Mouse (Mus musculus): ENCODE data around the gene Ak3.
A peak's percentile ranks its signal among the peaks of the same experiment; 100 is the strongest.

The Ak3 gene

DNA sequence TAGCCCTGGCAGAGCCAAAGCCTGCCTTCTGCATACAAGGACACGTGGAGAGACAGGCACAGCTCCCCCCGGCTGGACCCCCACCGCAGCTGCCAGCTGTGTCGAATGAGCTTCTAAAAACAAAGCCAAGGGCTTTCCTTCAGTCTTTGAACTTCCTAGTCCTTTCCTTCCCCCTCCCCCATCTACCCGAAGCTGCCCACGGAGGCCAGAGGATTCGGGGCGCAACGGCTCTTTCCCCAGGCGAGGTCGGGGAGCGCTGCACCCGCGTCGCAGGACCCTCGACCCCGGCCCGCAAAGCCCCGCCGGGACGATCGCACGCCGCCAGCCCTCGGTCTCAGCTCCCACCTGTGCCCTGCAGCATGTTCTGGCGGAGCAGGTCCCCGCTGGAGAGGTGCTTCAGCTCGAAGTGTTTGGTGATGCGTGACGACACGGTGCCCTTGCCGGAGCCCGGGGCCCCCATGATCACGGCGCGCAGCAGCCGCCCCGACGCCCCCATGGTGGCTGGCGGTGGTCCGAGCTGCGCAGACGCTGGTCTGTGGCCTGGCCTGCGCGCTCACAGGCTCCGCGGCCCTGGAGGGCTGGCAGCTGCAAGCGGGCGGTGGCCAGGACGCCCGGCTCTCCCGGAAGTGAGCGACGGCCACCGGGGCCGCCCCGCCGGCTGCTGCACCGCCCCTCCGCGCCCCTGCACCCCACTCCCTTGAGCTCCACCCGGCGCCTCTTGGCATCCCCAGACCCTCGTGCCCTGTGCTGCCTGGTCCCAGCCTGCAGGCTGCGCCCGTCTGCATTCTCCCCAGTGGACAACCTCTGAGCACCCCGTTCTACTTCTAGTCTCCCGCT, at the start of gene Ak3:
Ak3 (minus strand) TSS at position 628 of the 837 bp plus-strand sequence.
- DNase-seq (ENCODE audit: low spot score) = peak; percentile 80

DNA sequence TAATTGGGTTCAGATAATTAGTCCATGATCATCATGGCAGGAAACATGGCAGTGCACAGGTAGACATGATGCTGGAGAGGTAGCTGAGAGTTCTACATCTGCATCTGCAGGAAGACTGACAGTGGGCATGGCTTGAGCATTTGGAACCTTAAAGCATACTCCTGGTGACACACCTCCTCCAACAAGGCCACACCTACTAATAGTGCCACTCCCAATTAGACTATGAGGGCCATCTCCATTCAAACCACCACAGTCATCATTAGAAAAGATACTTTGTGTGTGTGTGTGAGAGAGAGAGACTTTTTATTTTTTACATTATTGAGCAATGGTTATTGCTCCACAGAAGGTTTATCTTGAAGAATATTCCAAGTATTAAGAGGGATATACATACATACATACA, 44.4 kb upstream of the Ak3 start:
- DNase-seq (ENCODE audit: low spot score) = no peak

DNA sequence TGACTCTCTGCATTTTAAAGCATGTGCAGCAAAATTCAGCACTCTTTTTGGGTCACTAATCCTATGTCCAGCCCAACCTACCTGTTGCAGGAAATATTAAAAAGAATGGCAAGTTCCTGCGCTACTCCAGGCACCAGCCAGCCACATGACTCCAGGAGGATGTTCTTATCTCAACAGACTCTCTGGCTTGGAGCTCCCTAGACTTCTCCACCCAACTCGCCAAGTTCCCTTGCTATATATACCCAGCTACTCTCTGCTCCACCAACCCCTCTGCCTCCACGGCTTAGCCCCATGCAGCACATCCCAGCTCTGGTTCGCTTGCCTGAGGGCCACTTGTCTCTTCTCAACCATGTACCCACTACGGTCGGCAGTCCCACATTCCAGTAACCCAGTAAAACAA, 40.9 kb upstream of the Ak3 start:
- no peak for DNase-seq (ENCODE audit: low spot score)

DNA sequence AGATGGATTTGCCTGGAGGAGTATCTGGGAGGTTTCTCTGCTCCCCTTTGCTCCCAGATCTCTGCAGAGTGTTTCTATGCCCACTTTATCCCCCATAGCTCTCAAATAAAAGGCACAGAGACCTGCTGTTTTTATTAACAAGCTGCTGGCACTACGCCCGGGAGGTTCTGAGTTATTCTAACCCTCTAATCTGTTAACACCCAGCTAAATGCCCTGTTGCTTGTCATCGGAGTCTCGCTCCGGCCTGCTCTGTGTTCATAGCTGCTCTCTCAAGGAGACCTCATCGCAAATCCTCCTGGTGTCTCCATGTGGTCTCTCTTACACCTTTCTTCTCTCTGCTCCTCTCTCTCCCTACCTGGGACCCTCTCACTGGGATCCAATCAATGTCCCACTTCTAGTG, 27.0 kb upstream of the Ak3 start:
- no peak for DNase-seq (ENCODE audit: low spot score)

DNA sequence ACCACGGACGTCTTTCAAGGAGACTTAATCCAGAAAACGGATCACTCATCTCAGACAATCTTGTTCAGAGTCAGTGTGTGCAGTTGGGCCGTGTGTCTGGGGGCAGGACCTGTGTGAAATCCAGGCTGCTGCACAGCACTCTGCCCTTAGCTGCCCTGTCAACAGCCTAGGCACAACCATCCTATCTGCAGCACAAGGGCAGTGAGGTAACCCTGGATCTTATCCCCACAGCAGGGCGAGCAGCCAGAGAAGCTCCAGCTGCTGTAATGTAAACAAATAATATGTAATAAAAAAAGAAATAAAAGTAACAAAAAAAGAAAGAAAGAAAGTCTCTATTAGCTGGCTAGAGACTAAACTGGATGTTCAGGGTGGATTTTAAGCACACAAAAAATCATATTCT, 21.4 kb upstream of the Ak3 start:
- DNase-seq (ENCODE audit: low spot score) = no peak

DNA sequence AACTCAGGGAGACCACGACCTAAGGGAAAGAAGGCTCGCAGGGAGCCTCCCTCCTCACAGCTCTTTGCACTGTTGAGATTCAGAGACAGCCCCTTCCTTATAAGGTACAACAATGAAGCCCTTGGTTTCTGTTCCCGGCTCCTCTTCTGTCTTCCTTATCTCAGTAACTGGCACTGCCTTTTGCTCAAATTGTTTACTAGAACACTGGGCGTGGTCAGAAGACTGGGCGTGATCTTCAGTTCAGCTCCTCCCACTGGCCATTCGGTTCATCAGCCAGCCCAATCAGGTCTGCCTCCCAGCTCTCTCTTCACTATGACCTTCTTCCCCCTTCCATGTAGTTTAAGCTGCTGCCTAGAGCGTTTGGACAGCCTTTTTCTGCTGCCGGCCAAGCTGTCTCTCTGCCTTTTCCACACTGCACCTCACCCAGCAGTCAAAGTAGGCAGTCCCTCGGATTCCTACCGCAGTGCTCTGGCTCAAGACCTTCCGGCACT, 19.3 kb upstream of the Ak3 start:
- DNase-seq (ENCODE audit: low spot score) = peak; percentile 76

DNA sequence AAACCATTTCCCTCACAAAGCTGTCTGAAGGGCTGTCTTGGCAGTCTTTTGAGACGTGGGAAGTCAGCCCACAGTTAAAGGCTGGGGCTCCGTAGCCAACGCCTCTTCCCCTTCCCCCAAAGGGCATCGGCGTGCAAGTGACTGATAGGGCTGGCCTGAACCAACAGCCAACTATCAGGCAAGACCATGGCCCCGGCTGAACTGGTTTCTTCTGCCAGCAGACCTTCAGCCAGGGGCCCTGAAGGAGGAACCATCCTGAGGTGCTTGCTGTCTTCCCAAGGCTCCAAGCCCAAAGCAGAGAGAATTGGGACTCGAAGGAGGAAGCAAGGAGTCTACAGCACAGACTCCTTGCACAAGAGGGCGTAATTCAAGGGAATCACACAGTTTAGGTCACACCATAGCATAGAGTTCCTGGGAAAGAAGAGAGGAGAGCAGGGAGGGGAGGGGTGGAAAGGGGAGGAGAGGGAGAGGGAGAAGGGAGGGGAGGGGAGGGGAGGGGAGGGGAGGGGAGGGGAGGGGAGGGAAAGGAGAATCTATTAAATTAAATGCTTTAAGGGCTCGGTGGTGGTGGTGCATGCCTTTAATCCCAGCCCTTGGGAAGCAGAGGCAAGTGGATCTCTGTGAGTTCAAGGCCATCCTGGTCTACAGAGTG, 16.8 kb upstream of the Ak3 start:
- DNase-seq (ENCODE audit: low spot score) = peak; percentile 38

DNA sequence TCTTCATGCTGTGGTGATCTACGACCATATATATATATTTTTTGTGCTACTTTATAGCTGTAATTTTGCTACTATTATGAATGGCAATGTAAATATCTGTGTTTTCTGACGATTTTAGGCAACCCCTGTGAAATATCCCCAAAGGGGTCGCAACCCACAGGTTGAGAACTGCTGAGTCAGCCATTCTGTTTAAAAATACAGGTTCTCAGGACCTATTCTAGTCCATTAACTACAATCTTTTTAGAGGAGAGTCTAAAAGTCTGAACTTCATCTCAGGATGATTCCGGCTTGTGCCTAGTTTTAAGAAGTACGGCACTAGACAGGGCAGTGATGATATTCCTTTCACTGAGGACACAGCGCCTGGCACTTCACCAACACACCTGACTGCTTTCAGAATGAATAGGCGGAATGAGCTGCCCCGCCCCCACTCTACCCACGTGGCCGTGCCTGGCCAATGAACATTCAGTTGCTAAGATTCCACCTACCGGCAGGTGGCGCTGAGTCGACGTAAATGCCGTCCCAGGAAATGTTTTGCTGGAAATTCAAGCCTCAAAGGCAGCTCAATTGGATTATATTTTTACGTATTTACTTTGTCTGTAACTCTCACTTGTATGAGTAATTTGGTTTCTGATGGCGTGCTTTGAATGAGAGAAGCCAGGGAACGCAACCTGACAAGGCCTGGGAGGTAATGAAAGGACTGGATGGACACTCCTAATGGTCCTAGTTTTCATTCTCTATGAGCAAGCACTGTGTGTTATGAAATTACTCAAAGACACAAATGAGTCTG, 16.0 kb upstream of the Ak3 start:
- peak; percentile 95 for DNase-seq (ENCODE audit: low spot score)

DNA sequence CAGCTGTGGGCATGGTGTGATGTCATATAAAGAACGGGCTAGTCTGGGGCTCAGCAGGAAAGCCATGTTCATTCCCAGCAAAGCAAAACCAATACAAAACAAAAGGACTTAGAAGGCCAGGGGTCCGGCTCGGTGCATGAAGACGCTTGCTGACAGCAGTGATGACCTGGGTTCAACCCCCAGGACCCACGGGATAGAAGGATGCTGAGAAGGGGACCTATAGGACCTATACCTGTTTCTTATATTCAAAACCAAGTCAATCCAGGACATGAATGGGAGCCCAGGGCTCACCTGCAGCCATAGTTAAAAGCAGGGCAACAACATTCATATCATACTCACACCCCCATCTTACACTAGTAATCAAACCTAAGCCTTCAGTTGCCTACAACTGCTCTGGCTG, 15.2 kb upstream of the Ak3 start:
- no peak for DNase-seq (ENCODE audit: low spot score)

DNA sequence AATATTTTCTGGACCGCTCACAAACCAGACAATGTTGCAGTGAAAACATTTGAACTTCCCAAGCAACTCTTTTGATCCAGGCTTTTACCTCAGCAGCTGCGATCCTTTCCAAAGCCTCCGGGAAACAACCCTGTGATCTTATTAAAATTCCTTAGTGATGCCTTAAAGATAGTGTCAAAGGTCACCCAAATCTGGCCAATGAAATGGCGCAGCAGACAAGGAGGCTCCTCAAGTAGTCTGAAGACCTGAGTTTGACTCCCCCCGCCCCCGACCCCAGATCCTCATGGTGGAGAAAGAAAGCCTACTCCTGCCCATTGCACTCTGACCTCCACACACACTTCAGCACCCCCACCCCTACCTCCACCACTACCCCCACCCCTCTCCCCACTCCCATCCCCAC, 12.5 kb upstream of the Ak3 start:
- no peak for DNase-seq (ENCODE audit: low spot score)

DNA sequence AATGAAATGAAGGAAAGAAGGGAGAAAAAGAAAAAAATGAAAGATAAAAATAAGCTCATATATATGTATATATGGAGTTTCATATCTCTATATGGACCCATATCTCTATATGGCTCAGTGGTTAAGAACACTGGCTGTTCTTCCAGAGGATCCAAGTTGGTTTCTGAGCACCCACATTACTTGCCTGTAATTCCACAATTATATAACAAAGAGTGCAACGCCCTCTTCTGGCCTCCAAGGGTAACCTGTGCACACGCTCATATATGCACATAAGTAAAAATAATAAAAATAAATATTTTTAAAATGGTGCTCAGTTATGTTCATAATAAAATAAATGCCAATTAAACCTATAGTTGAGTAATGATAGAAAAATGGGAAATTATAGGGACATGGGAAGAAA, 11.9 kb upstream of the Ak3 start:
- no peak for DNase-seq (ENCODE audit: low spot score)

DNA sequence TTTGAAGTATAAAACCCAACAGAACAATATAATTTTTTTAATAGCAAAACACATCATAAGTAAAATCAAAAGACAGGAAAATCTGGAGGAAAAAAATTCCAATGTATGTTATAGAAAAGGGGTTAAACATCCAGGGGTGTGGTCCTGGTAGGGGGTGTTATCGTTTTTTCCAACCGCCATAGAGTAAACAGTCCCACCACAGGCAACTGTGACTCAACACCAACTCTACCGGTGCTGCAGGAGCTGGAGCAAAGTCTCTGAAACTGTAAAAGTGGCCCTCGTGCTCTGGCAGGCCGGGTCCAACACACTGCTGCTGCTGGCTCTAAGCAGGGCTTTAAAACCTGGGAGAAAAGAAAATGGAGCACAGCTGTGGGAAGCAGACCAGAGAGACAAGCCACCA, 11.0 kb upstream of the Ak3 start:
- DNase-seq (ENCODE audit: low spot score) = no peak

DNA sequence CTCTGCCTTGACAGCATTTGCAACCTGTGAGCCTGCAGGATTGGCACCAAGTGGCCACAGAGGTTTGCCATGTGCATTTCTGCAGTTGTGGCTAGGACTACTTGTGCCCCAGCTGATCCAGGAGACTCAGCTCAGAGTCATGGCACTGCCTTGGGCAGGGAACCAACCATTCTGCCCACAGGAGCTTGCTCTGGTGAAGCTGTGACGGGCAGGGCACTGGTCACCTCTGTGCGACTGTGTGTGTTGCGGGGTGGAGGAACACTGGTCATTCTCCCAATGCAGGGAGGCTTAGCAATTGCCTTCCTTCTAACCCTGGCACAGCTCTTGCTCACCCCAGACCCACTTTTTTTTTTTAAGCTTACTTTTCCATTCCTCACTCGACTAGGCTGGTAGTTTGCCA, 7.7 kb upstream of the Ak3 start:
- DNase-seq (ENCODE audit: low spot score) = no peak

DNA sequence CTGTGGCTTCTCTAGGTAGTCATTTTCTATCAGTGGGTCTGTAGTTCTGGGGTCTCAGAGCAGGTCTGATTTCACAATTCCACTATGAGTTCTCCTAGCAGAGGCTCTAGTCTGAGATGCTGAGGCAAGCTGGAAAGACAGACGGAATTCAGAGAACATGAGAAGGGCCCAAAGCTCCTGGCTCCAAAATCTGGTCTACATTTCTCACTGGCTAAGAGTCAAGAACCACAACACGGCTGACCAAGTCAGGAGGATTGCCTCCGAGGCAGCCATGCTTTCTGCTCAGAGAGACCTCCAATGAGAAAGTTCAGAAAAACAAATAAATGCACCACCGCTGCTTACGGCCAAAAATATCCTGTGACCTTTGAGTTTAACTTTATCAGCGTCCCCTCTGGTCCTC, 6.8 kb upstream of the Ak3 start:
- DNase-seq (ENCODE audit: low spot score) = no peak

DNA sequence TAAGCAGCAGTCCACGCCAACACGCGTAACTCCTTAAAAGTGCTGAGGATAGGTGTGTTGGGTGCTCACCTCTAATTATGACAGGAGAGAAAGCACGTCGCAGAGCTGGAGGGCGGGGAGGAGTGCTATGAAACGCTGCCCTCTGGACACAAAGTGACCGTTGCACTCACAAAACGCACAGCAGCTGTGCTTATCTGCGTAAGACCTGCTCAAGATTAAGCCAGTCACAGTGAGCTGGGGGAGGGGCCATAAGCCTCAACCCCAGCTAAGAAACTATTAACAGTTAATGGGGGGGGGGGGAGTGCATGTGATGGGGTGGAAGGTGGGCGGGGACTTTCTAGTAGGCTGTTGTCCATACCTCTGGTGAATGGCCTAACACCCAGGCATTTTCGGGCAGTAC, 5.0 kb upstream of the Ak3 start:
- DNase-seq (ENCODE audit: low spot score) = no peak

DNA sequence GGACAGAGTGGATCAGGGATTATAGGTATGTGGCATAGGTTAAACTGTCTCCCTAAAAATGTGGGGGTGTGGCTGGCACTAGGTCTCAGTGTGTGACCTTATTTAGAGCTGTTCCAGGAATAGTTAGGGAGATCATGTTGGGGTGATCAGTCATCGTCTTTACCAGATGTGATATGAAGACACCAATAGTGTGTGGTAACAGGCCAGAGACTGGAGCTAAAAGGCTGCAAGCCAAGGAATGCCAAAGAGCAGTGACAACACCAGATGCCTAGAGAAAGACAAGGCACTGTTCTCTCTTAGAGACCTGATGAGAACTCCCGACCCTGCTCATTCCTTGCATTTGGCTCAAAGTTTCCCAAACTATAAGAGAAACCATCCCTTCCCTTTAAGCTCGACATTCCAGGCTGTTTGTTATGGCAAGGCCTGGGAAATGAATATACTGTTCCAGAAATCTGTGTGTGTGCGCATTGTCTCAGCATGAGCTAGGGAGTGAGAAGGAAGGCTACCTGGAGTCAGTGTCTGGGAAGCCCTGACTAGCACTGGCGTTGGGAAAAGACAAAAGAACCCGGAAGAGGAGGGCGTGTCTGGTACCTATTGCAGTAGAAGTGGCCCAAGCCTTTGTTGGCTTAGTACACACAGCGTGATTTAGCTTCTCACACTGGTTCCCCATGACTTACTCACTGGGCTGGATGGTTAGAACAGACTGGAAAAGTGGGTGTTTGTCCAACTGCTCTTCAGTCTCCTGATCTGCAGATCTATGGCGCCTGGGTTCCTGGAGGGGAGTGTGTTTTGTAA, 2.6 kb upstream of the Ak3 start:
- DNase-seq (ENCODE audit: low spot score) = no peak

DNA sequence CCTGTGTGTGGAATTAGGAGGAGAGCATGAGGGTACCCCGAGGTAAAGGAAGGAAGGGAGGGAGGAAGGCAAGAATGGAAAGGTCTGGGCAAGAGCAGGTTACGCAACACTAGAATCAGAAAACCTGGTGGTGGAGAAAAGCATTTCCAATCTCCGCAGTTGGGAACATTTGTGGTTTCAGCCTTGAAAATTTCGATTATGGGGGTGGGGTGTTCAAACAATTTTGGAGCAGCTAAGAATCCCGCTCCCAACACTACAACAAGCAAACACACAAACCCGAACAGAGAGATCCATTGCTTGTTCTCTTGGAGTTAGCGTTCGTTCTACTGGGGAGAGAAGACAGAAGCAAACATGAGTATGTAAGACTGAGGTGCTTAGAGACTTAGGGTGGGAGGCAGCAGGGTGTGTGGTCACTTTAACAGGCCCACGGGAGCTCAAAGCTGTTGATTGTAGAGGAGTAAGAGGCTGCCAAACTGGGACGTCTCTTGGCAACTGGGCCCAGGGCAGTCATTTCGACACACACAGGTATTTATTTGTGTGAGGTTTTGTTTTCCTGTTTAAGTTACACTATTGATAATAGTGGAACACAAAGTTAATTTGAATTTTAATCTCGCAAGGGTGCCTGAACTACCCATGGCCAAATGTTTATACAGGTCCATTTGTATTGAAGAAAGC, 1.8 kb upstream of the Ak3 start:
- no peak for DNase-seq (ENCODE audit: low spot score)

DNA sequence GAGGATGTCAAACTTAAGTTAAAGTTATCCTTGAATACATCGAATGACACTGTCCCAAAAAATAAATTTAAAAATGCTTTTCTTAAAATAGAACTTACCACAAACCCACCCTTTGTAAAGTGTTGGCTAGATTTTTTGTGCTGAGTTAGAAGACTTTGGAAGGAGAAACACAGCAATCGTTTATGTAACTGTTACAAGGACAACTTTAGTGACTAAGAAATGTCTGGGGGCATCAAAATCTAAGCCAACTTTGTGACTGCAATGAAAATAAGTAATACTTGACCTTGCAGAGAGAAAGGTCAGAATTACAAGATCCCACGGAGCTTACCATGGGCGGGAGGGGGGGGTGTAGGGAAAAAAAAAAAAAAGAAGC, 814 bp downstream of the Ak3 start:
- DNase-seq (ENCODE audit: low spot score) = no peak

DNA sequence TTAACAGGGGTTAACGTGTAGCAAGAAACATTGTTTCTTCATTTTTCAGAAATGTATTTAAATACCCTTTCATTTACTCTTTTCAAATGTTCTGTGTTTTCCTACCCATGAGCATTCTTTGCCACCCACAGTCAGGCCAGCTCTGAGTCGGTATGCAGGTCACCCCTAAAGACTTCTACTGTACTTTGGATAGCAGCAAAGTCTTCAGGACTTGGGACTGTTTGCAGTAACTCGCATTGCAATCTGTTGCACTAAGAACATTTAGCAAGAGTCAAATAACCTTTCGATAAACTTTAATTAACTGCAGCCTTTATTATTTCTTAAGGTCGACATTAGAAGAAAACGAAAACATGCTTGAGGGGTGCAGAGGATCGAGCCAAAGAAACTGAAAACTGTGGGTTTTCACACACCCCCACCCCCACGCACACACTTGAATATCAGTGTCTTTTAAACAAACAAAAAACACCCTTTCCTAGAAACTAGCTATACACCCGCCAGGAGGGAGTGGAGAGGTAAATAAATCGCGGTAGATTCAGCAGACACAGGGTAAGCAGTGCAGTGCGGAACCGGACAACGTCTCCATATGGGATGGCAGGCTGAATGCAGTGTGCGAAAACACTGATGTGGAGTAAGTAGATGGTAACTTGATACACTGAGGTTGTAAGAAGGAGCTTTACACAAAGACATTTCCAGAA, 1.7 kb downstream of the Ak3 start:
- DNase-seq (ENCODE audit: low spot score) = no peak

DNA sequence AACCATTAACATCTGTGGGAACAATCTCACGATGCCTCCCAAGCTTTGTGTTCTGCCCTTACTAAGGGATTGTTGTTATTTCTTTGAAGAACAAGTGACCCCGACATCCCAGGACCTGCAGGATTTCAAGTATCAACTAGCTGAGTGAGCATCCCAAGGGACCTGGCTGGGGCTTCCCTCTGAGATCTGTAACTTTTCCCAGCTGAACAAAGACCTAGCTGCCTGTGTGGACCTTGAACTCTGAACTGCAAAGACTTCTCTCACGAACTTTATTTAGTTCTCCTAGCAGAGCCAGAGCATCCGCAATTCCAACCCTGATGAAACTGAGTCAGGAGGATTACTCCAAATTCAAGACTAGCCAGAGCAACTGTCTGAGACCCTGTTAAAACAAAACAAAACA, 2.4 kb downstream of the Ak3 start:
- no peak for DNase-seq (ENCODE audit: low spot score)

DNA sequence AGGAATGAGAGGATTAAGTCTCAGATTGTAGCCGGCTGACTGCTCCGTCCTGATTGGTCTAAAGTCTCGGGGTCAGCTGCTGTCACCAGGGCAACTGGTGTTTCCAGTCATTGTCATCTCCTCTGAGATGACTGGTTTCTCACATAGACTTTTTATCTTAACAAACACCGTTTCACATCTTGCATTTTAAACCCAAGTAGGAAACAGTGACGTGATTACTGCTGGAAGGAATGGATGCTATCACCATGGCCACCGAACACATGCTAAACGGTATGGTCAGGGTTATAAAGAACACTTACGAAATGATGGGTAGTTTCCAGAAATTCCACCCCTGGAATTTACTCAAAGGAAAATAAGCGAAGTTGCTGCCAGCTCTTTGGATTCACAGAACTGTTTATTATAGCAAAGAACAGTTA, 3.4 kb downstream of the Ak3 start:
- DNase-seq (ENCODE audit: low spot score) = no peak
